Comparison of ENCODE assay signal across 8 mouse cellular contexts in genomic region chr9:86451617-86452016, GRCm38 (mm10). TPM values are rescaled to one million over a fixed set of nuclear protein-coding genes. Genes with fewer than 3 reads are reported as not detected.
DNase-seq lines count a peak whose midpoint lies in the region; ATAC-seq and TF ChIP-seq lines count a peak whose summit lies in the region.

No protein-coding gene starts in this region.

- H3K4me2 ChIP-seq in limb, embryonic 14.5 days (replicated peaks; ENCODE audit: low read depth, low read length, severe bottlenecking) = peak overlapping the region; percentile 43
- peak overlapping the region; percentile 47 for H3K4me2 ChIP-seq in midbrain, embryonic 14.5 days (ENCODE audit: low read length)

- under 1% methylated on average over 13 of the region's 13 CpGs for WGBS in limb, embryonic 14.5 days
- under 1% methylated on average over 13 of the region's 13 CpGs for WGBS in midbrain, embryonic 14.5 days

- H3K9me3 ChIP-seq in limb, embryonic 14.5 days (ENCODE audit: control insufficient read depth, low read length) = no peaks in the 10 kb centered on the region
- no peaks in the 10 kb centered on the region for H3K9me3 ChIP-seq in midbrain, embryonic 14.5 days (ENCODE audit: control insufficient read depth, low read length)

- peak; percentile 44 for DNase-seq in urinary bladder, postnatal 25 days (ENCODE audit: low spot score)
- DNase-seq in urinary bladder, adult 2 months (ENCODE audit: low spot score) = no peak
- DNase-seq in kidney, adult 18-20 months = peak; percentile 49
- peak; percentile 51 for DNase-seq in limb, embryonic 14.5 days (ENCODE audit: low spot score)
- DNase-seq in midbrain, embryonic 14.5 days = peak; percentile 90
- peak; percentile 32 to 37 for DNase-seq in spleen, postnatal 36 days (ENCODE audit: low spot score in 2 of 2)

- no peaks in the 10 kb centered on the region for H3K36me3 ChIP-seq in limb, embryonic 14.5 days (ENCODE audit: control insufficient read depth, insufficient read depth, low read length)
- no peaks in the 10 kb centered on the region for H3K36me3 ChIP-seq in midbrain, embryonic 14.5 days (ENCODE audit: control insufficient read depth, insufficient read depth, low read length)

- peaks cover 3% of the 10 kb centered on the region; the same call in 1 of the 2 replicates for H3K4me1 ChIP-seq in limb, embryonic 14.5 days (ENCODE audit: control insufficient read depth, insufficient read depth, low read length)
- peaks cover 6% of the 10 kb centered on the region; the same call in 1 of the 2 replicates for H3K4me1 ChIP-seq in midbrain, embryonic 14.5 days (ENCODE audit: control insufficient read depth, insufficient read depth, low read length)

- no peak overlapping the region for H3K4me3 ChIP-seq in limb, embryonic 14.5 days (replicated peaks; ENCODE audit: low read length)
- 0 out of 2 replicates have a peak overlapping the region, but pooled peaks have one; percentile 17 for H3K4me3 ChIP-seq in midbrain, embryonic 14.5 days (replicated peaks; ENCODE audit: low read depth, low read length)

- TF ChIP-seq POLR2A in limb, embryonic 14.5 days (IDR thresholded peaks at IDR 0.05; ENCODE audit: borderline replicate concordance, extremely low read depth, insufficient read depth, insufficient read length) = no peak

- no peak overlapping the region for H3K27ac ChIP-seq in limb, embryonic 14.5 days (replicated peaks; ENCODE audit: low read depth, low read length)
- H3K27ac ChIP-seq in midbrain, embryonic 14.5 days (replicated peaks; ENCODE audit: low read depth, low read length) = no peak overlapping the region

- ATAC-seq in common myeloid progenitor, adult 5-6 weeks (replicated peaks; ENCODE audit: low read depth, poor library complexity, severe bottlenecking) = peak; percentile 97
- peak; percentile 94 for ATAC-seq in granulocyte monocyte progenitor cell, adult 5-6 weeks (replicated peaks; ENCODE audit: poor library complexity, severe bottlenecking)
- peak; percentile 80 for ATAC-seq in limb, embryonic 14.5 days (ENCODE audit: low FRiP score, low read depth)
- peak; percentile 82 for ATAC-seq in midbrain, embryonic 14.5 days (ENCODE audit: low FRiP score, low TSS enrichment)

- H3K27me3 ChIP-seq in limb, embryonic 14.5 days (ENCODE audit: control insufficient read depth, insufficient read depth, low read length) = 0 out of 2 replicates have a peak, but pooled peaks cover 7% of the 10 kb centered on the region
- H3K27me3 ChIP-seq in midbrain, embryonic 14.5 days (ENCODE audit: control insufficient read depth, insufficient read depth, low read length) = no peaks in the 10 kb centered on the region

- no peak overlapping the region for H3K9ac ChIP-seq in limb, embryonic 14.5 days (ENCODE audit: low read depth, low read length, severe bottlenecking)
- no peak overlapping the region for H3K9ac ChIP-seq in midbrain, embryonic 14.5 days (replicated peaks; ENCODE audit: low read length)

RNA-seq across cellular contexts. Expression of gene Ube2cbp, which starts 13.1 kb away (rescaled TPM):
- 2.1 and 2.7 TPM in 2 replicates for polyA plus RNA-seq in urinary bladder, adult 2 months (2012; rRNA removed)
- 7.5 and 9.1 TPM in 2 replicates for total RNA-seq in common myeloid progenitor, adult 5-6 weeks (2017)
- 2.2 and 3.4 TPM in 2 replicates for total RNA-seq in granulocyte monocyte progenitor cell, adult 5-6 weeks (2014; fragmentation: Nextera tagmentation)
- 2.5 and 4.5 TPM in 2 replicates for total RNA-seq in granulocyte monocyte progenitor cell, adult 5-6 weeks (2017)
- polyA plus RNA-seq in limb, embryonic 14.5 days (2012; rRNA removed) = 2.9 and 3.4 TPM in 2 replicates
- polyA plus RNA-seq in limb, embryonic 14.5 days (2014; fragmentation: Nextera tagmentation; extraction: Ambion mirVana) = 4.0 and 5.2 TPM in 2 replicates
- 6.6 and 8.0 TPM in 2 replicates for polyA plus RNA-seq in midbrain, embryonic 14.5 days (2014; fragmentation: Nextera tagmentation; extraction: Ambion mirVana)

RNA-seq across cellular contexts. Expression of gene Dop1a, which starts 15.3 kb away (rescaled TPM):
- 23.2 and 24.2 TPM in 2 replicates for polyA plus RNA-seq in urinary bladder, adult 2 months (2012; rRNA removed)
- 27.5 and 31.0 TPM in 2 replicates for total RNA-seq in common myeloid progenitor, adult 5-6 weeks (2017)
- 31.5 and 31.7 TPM in 2 replicates for total RNA-seq in granulocyte monocyte progenitor cell, adult 5-6 weeks (2014; fragmentation: Nextera tagmentation)
- total RNA-seq in granulocyte monocyte progenitor cell, adult 5-6 weeks (2017) = 15.2 and 27.2 TPM in 2 replicates
- polyA plus RNA-seq in limb, embryonic 14.5 days (2012; rRNA removed) = 20.3 and 21.3 TPM in 2 replicates
- polyA plus RNA-seq in limb, embryonic 14.5 days (2014; fragmentation: Nextera tagmentation; extraction: Ambion mirVana) = 20.2 and 23.9 TPM in 2 replicates
- polyA plus RNA-seq in midbrain, embryonic 14.5 days (2014; fragmentation: Nextera tagmentation; extraction: Ambion mirVana) = 50.7 and 63.6 TPM in 2 replicates
